Mouse (Mus musculus) layer of hippocampus, adult 18-20 months (tissue): ENCODE measurements around the gene H2al1m. TPM values are rescaled to one million over a fixed set of nuclear protein-coding genes. Genes with fewer than 3 reads are reported as not detected.
"Not testable (repeated sequence)": the region's sequence is repeated elsewhere in the genome, so short reads cannot be mapped to it uniquely, and the experiment has no call there.

Experiments
- DNase-seq, 2 experiments: peaks; one replicate each; pipeline ENCODE4 v3.0.0; 2022; ENCODE audit warnings: low spot score in 2 of 2
- long read RNA-seq: library from polyadenylated mRNA; stranded (forward); transcript quantifications from one replicate; pipeline ENCODE4 v2.0.0, GENCODE M21; 2021
- total RNA-seq, 2 experiments: library from RNA; stranded (reverse); gene quantifications; 2 replicates each; pipeline ENCODE4 v1.2.3; 2021

H2al1m gene
- not detected for total RNA-seq
- long read RNA-seq: 0 reads

DNA sequence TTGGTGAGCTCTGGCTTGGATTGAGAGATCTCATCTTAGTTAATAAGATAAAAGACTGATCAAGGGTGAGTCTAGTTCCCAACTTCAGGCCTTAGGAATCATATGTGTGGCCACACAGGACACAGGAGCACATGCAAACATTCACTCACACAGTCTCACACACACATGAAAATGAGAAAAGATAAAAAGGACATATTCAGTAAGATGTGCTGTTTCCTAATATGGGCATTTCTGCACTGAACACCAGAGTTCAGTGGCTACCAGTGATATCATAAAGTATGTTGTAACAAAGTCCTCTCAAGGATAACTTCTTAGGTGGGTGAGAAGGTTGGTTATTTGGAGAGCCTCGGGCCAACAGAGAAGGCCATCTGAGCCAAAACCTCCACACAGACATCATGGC lies at the start of gene H2al1m:
Gene H2al1m (plus strand): TSS at position 301 of the 400 bp plus-strand sequence.
- DNase-seq: not testable (repeated sequence)

- peak in 1 of 2 experiments; percentile 21 for DNase-seq
These were observed 42.6 kb upstream of the H2al1m start for GRCm38 (mm10) chrX:9240737-9241591.

- DNase-seq: peak in 1 of 2 experiments; percentile 2
These were observed 40.1 kb upstream of the H2al1m start for GRCm38 (mm10) chrX:9243381-9243864.

DNA sequence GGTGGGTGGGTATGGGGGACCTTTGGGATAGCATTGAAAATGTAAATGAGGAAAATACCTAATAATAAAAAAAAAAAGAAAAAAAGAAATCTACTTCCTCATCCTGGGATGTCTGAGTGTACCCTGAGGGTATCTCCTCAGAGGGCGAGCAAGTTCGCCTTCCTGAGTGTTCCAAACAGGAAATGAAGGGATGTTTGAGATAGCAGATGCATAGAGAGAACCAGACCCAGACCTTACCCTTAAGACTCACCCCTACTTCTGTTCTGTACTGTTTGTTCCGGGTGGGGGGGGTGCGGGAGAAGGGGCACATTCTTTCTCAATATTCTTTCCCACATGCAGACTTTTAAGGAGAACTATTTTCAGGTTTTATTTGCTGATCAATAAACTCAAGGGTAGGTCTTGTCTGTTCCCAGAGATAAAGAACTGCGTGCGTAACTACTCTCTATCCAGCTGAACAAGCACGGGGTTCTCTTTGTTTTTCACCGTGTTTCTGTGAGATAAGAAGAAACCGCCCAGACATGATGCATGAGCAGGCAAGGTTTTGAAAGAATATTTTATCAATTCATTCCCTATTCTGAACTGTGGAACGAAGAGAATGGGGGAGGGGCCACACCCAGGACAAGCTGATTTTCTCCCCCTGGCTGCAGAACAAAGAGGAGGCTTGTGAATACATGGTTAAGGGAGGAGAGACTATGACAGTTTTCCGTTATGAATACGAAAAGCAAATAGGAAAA lies 38.8 kb upstream of the H2al1m start:
- peak in 1 of 2 experiments; percentile 3 for DNase-seq

- no peak for DNase-seq
These were observed 34.7 kb upstream of the H2al1m start for GRCm38 (mm10) chrX:9248911-9249310.

- no peak for DNase-seq
These were observed 29.6 kb upstream of the H2al1m start for GRCm38 (mm10) chrX:9253990-9254389.

- DNase-seq: no peak
These were observed 28.7 kb upstream of the H2al1m start for GRCm38 (mm10) chrX:9254901-9255300.

DNA sequence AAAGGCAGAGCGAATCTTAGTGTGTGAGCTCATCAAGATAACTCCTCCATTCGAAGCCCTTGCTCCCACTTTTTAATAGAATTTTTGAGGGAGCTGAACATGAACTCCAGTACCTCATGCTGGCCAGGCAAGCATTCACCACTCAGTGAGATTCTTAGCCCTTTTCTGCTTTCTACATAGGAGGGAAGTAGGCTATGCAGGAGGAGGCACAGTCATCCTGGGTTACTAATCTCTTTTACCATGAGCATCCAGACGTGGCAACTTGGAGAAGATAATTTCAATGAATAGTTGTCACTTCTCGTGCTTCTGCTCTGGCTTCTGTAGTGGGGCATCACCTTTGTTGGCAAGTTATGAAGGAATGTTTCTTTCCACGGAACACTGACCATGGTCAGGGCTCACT lies 26.8 kb upstream of the H2al1m start, which contains the start of gene Gm14862:
Gene Gm14862 (minus strand): TSS at position 134 of the 400 bp plus-strand sequence.
- DNase-seq: no peak

DNA sequence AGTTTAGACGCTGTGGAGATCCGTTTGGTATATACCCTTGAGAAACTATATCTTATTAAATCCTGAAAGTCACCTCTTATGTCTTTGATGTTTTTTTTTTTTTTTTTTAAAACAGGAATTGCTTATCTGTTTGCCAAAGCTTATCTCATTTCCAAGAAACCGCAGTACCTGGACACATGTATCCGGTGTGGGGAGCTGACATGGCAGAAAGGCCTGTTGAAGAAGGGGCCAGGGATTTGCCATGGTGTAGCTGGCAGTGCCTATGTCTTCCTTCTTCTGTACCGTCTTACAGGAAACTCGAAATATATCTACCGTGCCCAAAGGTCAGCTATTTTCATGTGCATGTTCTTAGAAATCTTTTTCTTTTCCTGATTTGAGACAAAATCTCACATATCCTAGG lies 25.7 kb upstream of the H2al1m start:
- DNase-seq: no peak

DNA sequence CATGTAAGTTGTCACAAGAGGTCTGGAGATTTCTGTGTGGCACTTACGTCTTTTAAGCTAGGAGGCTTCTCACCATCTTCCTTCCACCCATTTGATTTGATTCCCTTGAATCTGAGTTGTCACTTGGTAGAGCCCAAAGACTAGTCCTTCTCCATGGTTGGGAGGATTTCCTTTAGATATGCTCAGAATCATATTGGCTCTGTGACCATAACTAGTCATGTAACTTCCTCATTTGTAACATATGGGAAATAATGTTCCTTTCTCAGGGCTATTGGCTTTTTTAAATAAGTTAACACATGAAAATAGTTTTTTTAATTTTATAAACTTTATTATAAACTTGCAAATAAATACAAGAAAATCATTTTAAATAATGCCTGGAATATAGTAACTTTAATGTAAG lies 24.3 kb upstream of the H2al1m start:
- DNase-seq: no peak

GRCm38 (mm10) chrX:9271112-9271511 lies 12.5 kb upstream of the H2al1m start:
- no peak for DNase-seq

DNA sequence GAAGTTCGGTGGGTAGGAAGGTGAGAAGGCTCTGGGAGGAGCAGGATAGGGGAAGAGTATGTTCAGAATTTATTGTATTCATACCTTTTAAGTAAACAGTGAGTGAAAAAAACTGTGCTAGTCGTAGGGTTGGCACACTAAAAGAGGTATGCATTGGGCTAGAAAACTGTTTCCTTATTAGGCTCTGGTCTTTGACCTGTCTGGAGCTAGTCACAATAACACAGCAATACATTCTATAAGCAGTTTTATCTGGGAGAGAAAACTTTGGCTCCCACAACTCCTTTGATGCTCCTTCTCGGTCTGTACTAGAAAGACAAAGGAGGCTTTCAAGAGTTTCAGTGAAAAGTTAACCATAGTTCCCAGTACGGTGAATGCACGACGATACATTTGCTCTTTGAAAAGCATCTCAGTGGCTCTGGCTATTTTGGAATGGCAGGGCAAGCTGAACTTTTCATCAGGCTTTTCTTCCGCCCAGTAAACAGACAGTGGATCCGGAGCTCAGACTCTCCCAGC lies 11.6 kb upstream of the H2al1m start:
- DNase-seq: no peak

DNA sequence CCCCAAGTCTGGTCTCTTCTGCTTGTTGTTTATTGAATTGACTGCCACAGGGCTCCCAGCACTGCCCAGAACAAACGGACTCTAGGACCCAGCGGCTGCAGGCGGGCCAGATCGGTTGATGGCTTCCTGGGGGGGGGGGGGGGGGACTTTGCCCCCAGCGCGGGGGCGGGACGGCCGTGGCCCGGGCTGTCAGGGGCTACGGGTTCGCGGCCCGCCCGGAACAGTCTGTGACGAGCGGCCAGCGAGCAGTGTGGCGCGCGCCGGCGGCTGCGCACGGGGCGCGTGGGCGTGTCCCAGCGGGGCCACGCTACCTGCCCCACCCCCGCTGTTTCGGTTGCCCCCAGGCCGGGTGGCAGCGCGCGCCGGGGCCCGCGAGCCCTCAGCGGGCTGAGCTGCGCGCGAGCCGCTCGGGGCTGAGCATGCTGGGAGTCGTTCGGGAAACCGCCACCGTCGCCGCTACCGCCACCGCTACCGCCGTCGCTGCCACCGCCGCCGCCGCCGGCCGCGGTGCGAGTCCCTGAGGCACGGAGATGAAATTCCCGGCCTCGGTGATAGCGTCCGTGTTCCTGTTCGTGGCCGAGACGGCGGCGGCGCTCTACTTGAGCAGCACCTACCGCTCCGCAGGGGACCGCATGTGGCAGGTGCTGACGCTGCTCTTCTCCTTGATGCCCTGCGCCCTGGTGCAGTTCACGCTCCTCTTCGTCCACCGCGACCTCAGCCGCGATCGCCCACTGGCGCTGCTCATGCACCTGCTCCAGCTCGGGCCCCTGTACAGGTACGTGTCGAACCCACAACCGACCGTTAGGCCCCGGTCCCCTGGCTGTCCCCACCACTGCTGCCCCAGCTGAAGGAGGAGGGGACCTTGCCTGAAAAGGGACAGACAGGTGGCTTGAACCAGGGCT lies 10.9 kb upstream of the H2al1m start, which contains the start of gene Xk:
Gene Xk (plus strand): TSS at position 297 of the 902 bp plus-strand sequence.
- DNase-seq: peak; percentile 5 to 35

DNA sequence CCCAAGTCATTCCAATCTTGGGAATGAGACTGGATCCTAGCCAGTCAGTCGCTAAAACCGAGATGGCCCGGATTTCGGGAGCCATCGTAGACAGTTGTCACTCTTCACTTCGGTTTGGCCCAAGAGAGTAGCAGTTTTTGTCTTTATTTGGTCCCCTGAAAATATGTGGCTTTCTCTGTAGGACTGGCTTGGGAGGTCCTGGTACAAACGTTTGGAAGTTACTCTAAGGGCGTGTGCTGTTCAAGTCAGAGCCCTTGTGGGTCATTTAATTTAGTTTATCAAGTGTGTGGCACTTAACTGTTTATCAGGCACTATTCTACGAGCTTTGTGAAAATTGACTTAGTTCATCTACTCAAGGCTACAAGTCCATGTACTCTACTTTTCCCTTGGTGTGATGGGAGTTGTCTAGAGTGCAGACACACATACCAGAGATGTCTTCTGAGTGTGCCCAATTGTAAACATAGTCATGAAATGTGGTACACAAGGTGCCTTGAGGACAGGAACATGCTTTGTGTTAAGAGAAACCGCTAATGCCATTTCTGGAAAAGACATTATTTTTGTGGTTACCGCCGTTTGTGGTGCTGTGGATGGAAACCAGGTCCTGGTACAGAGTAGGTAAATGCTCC lies 10.1 kb upstream of the H2al1m start:
- DNase-seq: no peak

DNA sequence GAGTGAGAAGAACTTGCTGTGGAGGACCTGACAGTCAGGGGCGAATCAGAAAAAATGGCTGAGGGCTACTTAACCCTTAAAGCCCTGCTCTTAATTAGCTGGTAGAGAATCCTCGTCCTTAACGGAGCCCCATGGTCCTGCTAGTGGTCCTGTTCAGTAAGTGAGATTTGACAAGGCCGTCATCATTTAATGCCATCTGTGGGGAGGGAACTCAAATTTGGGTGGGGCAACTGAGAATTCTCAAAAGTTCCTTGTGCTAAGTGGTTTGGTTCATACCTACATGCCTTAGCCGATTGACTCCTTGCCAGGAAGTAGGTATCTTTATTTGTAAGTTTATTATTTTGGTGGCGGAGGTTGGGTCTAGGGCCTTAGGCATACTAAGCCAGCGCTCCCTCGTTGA lies 9.2 kb upstream of the H2al1m start:
- DNase-seq: no peak

- not testable (repeated sequence) for DNase-seq
These were observed 9.7 kb downstream of the H2al1m start for GRCm38 (mm10) chrX:9293140-9293829.

DNA sequence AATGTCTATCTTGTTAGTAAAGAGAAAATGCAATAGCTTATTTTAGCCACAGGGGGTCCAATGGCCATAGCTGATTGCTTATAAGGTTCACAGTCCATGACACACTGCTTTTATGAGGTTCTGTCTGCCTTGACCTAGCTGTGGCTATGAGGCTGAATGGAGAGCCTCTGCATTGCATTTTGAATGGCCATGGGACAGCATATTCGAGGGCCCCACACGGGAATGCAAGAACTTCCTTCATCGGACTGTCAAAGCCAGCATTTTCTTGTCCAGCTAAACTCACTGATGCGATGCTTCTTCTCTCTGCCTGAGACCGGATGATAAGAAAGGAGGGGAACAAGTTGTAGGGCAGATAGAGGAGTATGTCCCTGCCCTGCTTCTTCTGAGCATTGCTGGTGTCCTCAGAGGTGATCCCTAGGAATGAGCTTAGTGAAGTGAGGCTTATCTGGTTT lies 14.9 kb downstream of the H2al1m start:
- DNase-seq: no peak

DNA sequence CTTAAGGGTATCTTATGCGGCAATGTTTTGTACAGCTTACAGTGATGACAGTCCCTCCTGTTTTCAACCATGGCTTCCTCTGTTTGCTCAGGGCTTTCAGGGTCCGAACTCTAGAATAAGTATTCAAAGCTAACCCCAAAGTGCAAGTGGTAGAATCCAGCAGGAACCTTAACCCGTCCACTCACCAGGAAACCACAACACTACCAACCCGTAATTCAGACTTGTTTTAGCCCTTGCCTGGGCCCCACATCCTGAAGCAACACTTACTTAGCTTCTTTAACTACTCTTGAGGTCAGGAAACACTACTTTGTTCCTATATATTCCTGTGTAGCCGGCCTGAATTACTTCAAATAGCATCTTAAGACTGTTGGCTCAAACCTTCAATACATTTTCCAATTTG lies 19.2 kb downstream of the H2al1m start:
- DNase-seq: no peak

GRCm38 (mm10) chrX:9303455-9303854 lies 19.9 kb downstream of the H2al1m start:
- DNase-seq: no peak
